Mouse (Mus musculus) monocyte, adult 2 months (primary cell): ENCODE measurements around the gene Aldh3a2.

Source experiments
- DNase-seq, 2 experiments: peaks; one replicate each; pipeline ENCODE4 v3.0.0; 2022; ENCODE audit warnings: low spot score in 2 of 2, low read depth in 1 of 2

Aldh3a2 gene

DNA sequence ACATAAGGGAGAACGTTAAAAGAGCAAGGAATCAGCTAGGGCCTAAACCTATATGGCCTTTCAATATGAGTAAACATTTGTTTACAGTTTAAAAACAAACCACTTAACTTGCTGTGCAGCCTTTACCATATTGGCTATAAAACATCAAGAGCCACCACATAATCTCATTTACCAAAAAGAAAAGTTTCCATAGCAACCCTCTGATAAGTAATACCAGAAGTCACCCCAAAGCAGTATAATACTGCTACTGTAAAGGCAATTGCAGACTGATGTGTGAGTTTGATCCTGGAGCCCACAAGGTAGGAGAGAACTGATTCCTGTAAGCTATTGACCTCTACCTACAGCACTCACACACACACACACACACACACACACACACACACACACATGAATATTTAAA lies 7.2 kb upstream of the Aldh3a2 start:
- no peak for DNase-seq

DNA sequence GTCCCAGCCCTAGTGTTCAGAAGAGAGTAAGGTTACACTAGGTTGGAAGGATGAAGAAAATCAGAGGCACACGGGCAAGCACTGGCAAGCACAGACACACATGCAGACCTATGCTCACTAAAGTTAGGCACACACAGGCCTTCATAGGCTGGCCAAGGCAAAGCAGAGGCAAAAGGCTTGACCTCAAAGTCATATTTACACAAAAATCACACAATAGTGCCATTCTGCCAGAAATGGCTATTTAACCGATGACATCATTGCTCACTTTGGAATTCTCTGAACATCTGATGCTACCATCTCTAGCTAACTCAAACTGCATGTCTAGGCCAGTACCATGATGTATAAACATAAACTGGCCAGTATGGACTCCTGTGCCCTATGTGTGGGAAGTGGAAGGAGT lies 6.7 kb upstream of the Aldh3a2 start:
- no peak for DNase-seq

- no peak for DNase-seq
Observed at GRCm38 (mm10) chr11:61271612-61272011, 4.3 kb upstream of the Aldh3a2 start.

- no peak for DNase-seq
Observed at GRCm38 (mm10) chr11:61270406-61270805, 3.1 kb upstream of the Aldh3a2 start.

GRCm38 (mm10) chr11:61268626-61269349 lies 1.5 kb upstream of the Aldh3a2 start:
- no peak for DNase-seq

DNA sequence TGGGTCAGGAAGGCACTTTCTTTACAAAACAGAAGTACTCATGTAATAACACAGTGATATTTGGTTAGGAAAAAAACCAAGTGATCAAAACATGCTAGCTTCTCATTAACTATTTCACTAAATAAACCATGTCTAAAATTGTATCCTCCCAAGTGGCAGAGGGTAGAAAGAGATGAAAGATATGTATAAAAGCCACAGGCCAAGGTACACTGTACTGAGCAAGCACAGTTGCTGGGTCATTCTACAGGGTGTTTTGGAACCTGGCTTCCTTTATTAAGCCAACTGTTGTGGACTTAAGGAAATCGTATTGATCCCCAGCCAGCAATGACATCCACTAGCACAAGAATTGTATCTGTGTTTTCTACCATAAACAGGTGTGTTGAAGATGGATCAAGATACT lies 3.4 kb downstream of the Aldh3a2 start:
- DNase-seq = no peak

DNA sequence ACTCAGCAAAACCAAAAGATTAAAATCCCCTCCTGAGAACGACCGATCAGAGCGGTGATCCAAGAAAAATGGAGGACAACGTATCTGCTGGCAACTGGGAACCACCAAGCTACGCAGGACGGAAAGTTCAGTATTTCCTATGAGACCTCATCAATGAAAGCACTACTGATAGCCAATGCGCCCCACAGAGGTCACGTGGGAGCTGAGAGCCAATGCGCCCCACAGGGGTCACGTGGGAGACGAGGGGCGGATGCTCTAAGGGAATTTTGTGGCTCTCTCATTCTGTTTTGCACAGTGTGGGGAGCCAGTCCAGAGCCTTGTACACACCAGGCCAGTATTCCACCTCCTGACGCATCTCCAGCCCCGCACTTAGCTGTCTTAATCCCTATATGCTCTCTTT lies 4.7 kb downstream of the Aldh3a2 start:
- no peak for DNase-seq

- DNase-seq = no peak
Observed at GRCm38 (mm10) chr11:61259106-61259505, 8.2 kb downstream of the Aldh3a2 start.

DNA sequence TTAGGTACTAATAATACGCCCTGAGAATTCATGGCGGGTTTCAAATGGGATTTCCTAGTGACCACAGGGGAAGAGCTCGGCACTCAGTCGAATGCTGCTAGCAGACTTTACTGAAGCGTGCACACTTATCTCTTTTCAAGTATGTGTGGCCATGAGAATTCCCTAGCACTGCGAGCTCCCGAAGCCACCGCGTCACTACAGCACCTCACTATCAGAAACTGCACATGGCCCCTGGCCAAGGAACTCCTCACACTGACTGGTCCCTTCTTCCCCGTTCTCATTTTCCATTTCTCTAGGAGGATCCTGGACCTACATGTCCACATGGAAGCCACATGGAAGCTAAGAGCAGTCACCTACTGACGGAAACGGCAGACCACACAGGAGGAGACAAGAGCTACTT lies 14.5 kb downstream of the Aldh3a2 start:
- no peak for DNase-seq

DNA sequence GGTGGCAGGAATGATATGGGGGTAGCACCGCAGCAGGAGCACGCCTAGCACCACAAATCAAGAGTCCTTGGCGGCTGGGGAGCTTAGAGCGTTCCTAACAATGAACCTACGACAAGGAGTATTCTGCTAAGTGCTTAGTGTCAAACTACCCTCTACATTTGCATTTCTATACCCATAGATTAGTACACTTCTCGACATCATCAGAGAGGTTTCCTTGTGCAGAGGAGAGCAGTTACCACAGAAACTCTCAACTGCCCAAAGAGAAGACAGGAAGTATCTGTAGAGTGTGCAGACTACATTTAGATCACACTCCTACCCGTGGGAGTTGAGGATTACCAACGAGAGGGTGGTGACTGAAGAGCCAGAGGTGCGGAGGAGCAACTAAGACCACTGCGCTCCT lies 15.5 kb downstream of the Aldh3a2 start:
- DNase-seq = no peak

DNA sequence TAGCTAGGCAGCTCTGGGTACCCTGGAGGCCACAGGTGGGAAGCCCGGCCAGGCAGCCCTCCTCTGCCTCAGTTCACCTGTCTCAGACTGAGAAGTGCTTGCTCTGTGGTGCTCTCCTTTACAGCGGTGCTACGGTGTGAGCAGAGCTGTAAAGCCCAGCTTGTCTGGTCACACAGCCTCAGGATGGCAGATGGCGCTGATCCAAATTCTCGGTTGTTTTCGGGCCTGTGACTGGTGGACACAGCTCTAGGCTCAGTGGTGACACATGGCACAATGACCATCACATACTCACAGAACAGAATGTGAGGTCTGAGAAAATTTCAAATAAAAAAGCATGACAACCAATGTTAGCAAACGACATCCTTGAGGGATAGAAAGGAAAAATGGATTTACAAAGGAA lies 22.9 kb downstream of the Aldh3a2 start:
- no peak for DNase-seq

DNA sequence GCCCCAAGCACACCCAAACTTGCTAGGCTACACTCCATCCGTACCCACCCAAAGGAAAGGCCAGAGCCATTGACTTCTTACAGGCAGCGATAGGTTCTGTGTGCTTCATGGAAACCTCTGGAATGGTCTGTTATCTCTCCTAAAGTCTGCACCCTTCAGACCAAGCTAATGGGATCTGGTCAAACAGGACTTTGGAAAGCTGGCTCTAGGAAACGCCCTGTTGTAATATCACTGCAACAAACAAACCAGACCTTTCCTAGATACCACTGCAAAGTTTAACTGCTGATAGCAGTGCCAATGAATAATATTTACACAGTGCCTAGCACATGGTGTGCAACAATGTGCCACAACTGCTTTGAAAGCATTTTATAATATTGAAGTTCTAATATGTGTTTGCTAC lies 31.2 kb downstream of the Aldh3a2 start:
- no peak for DNase-seq

DNA sequence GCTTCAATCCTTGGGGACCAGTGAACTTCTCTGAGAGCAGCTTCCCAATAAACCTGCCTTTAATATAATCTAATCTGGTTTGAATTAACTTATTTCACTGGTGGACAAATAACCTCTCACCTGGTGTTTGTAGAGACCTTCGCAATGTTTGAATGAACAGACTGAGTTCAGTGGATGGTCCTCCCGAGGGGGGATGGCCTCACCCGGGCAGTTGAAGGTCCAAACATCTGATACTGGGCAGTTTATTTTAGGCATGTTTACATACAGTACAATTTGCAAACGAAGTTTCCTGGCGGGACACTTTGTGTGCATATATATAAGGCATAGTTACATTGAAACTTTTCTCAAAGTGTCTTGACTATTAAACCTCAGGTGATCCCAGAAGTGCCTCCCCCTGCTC lies 33.1 kb downstream of the Aldh3a2 start:
- no peak for DNase-seq

DNA sequence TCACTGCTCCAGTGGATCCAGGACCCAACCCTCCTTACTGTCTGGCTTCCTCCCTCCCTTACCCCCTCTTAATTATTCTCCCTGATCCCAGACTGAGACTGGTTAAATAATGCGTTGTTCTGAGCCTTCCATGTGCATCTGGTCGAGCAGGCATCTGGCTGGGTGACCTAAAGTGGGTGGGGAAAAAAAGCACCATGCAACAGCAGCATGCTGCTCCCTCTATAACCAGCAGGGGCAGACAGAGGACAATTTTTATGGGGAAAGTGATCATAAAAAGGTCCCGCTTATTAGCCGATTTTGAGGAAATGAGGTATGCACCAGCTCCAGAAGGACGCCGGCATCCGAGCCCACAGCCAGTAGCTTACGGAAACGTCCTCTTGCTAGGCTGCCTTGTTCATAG lies 35.9 kb downstream of the Aldh3a2 start:
- DNase-seq = peak in 1 of 2 experiments; percentile 27

GRCm38 (mm10) chr11:61228406-61228805 lies 38.9 kb downstream of the Aldh3a2 start:
- no peak for DNase-seq

- DNase-seq = no peak
Observed at GRCm38 (mm10) chr11:61227816-61228215, 39.4 kb downstream of the Aldh3a2 start.

DNA sequence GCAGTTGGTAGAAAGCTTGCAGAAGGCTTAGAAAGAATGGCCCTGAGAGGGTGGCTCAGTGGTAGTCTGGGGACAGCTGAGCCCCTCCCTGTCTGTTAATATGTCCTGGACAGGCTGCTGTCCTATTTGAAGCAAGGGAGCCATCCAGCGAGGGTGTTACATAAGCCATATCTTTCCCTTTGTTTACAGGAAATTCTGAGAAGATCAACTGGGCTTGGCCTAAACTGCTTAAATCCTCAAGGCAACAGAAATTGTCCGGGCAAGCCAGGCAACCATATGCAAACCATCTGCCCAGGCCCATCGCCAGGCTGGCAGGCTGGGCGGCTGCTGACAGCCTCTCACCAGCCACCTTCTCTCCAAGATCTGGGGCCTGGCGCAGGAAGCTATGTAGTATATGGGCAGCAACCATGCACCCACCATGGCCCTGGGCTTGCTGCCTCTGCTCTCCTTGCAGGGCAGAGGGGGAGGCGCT lies 41.3 kb downstream of the Aldh3a2 start:
- no peak for DNase-seq

- DNase-seq = no peak
Observed at GRCm38 (mm10) chr11:61225511-61225910, 41.8 kb downstream of the Aldh3a2 start.

DNA sequence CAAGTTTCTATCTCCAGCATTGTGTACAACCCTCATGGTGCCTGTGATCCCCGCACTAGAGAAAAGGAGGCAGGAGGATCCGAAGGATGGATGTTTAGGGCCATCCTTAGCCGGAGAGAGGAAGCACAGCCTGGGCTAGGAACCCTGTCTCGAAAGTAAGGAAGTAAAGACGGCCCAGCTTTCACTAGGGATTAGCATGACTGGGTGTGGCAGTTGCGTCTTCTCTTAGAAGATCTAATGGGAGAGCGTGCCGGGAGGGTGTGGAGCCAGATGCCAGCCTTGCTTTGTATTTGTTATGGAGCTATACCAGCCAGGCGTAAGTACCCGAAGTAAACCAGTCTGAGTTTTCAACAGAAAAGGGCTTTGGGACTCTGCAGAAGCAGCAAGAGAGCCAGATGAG lies 42.4 kb downstream of the Aldh3a2 start:
- no peak for DNase-seq

DNA sequence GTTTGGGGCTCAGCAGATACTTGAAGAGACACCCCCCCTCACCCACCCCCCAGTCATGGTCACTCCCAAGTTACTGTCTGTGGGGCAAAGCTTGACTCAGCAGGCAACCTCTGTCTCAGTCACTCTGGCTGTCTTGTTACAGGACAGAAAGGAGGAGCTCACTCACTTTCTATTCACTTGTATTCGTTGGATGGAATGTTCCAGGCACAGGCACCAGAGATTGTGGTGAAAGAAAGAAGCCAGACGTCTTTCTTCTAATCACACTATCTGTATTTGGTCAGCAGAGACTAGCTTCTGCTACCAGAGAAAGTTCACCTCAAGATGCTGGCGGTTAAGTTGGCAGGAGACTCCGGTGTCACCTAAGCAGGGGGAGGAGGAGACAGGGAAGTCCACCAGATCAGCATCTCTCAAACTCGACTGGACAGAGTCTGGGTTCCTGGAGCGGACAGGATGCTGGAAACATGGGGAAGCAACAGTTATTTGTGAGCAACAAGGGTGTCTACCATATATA lies 43.0 kb downstream of the Aldh3a2 start:
- DNase-seq = no peak

DNA sequence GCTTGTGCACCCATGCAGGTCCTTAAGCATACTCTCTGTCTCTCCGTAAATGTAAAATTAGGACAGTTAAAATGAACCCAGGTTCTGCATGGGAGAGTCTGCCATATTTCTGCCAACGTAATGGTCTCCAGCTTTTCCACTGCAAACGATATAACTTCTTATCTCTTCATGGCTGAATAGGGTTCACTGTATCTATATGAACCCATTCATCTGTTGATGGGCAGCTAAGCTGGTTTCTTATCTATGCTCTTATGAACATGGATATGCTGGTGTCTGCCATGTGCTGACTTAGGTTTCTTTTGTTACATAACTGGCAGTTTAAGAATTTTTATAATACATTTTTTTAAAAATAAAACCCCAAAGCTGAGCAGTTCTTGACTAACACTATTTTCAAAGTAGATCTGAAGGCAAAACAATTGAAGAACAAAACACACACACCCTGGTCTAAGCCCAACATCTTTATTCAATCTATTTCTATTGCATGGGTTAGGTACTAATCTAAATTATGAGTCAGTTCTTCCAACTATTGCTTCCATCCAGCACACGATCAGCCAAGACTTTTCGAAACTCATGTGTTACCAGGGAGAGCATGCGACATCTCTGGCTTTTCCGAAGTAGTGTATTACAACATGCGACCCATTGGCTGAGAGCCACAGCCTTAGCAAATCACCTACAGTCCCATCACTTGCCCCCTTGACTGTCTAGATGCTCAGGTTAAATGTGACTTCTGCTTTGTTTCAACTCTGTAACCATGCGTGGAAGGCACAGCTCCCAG lies 44.1 kb downstream of the Aldh3a2 start:
- DNase-seq = no peak

GRCm38 (mm10) chr11:61222007-61222406 lies 45.3 kb downstream of the Aldh3a2 start:
- no peak for DNase-seq
